Mouse (Mus musculus): Measurements from ENCODE around the gene Nup133.
A peak's percentile ranks its signal among the peaks of the same experiment; 100 is the strongest.
"Not testable (repeated sequence)": the region's sequence is repeated elsewhere in the genome, so short reads cannot be mapped to it uniquely, and the experiment has no call there.

The Nup133 gene

GRCm38 (mm10) chr8:123948942-123949685 is at the start of gene Nup133:
Gene Nup133, minus strand, starts transcription at chr8:123949265.
- DNase-seq: peak; percentile 99

- DNase-seq: no peak
These were observed 44.9 kb upstream of the Nup133 start for GRCm38 (mm10) chr8:123993997-123994396.

GRCm38 (mm10) chr8:123993597-123993996 is 44.5 kb upstream of the Nup133 start:
- DNase-seq: no peak

- no peak for DNase-seq
These were observed 43.5 kb upstream of the Nup133 start for GRCm38 (mm10) chr8:123992587-123992986.

GRCm38 (mm10) chr8:123990277-123991049 is 41.4 kb upstream of the Nup133 start:
- no peak for DNase-seq

- no peak for DNase-seq
These were observed 40.1 kb upstream of the Nup133 start for GRCm38 (mm10) chr8:123989128-123989527.

- DNase-seq: no peak
These were observed 39.6 kb upstream of the Nup133 start for GRCm38 (mm10) chr8:123988605-123989038.

- DNase-seq: peak; percentile 73
These were observed 33.8 kb upstream of the Nup133 start, which contains the start of gene Abcb10 for GRCm38 (mm10) chr8:123982826-123983400. Gene Abcb10, minus strand, starts transcription at chr8:123983122.

- peak; percentile 40 for DNase-seq
These were observed 33.3 kb upstream of the Nup133 start for GRCm38 (mm10) chr8:123982291-123982793.

- peak; percentile 24 for DNase-seq
These were observed 32.6 kb upstream of the Nup133 start for GRCm38 (mm10) chr8:123981674-123982073.

GRCm38 (mm10) chr8:123980239-123980638 is 31.2 kb upstream of the Nup133 start:
- no peak for DNase-seq

GRCm38 (mm10) chr8:123978926-123979325 is 29.9 kb upstream of the Nup133 start:
- DNase-seq: no peak

GRCm38 (mm10) chr8:123978166-123978838 is 29.2 kb upstream of the Nup133 start:
- no peak for DNase-seq

- no peak for DNase-seq
These were observed 28.4 kb upstream of the Nup133 start for GRCm38 (mm10) chr8:123977499-123977898.

GRCm38 (mm10) chr8:123973495-123973894 is 24.4 kb upstream of the Nup133 start:
- no peak for DNase-seq

GRCm38 (mm10) chr8:123966896-123967295 is 17.8 kb upstream of the Nup133 start:
- no peak for DNase-seq

- no peak for DNase-seq
These were observed 12.3 kb upstream of the Nup133 start for GRCm38 (mm10) chr8:123961371-123961770.

- not testable (repeated sequence) for DNase-seq
These were observed 11.5 kb upstream of the Nup133 start for GRCm38 (mm10) chr8:123960556-123960955.

GRCm38 (mm10) chr8:123960056-123960455 is 11.0 kb upstream of the Nup133 start:
- DNase-seq: no peak

GRCm38 (mm10) chr8:123959473-123959872 is 10.4 kb upstream of the Nup133 start:
- DNase-seq: no peak

GRCm38 (mm10) chr8:123958130-123958529 is 9.1 kb upstream of the Nup133 start:
- DNase-seq: peak; percentile 39

GRCm38 (mm10) chr8:123954246-123954645 is 5.2 kb upstream of the Nup133 start:
- DNase-seq: no peak

GRCm38 (mm10) chr8:123953686-123954085 is 4.6 kb upstream of the Nup133 start:
- DNase-seq: no peak
